Mouse (Mus musculus): ENCODE data around the gene Evi2a. TPM values are rescaled to one million over a fixed set of nuclear protein-coding genes. Genes with fewer than 3 reads are reported as not detected.

The Evi2a gene
- total and polyA plus RNA-seq, 2 experiments from 2014 or later, result 2.0 to 2.5 TPM

DNA sequence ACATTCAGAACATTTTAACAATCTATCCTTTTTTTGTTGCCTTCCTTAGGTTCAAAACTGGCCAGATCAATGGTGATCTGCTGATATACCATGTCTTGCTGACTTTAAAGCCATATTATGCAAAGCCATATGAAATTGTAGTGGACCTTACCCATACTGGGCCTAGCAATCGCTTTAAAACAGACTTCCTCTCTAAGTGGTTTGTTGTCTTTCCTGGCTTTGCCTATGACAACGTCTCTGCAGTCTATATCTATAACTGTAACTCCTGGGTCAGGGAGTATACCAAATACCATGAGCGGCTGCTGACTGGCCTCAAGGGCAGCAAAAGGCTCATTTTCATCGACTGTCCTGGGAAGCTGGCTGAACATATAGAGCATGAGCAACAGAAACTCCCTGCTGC, 5.1 kb upstream of the Evi2a start:
- Histone ChIP-seq H3K9ac (replicated peaks; ENCODE audit: low read depth, low read length) (no peak overlapping the region), H3K4me2 (ENCODE audit: low read depth, low read length) (no peak overlapping the region), H3K4me3 (ENCODE audit: low read depth, low read length) (no peak overlapping the region), H3K36me3 (replicated peaks; ENCODE audit: control insufficient read depth, insufficient read depth, low read length) (peaks cover 38% of the 10 kb centered on the region), H3K27ac (ENCODE audit: low read depth) (no peak overlapping the region), H3K9me3 (replicated peaks; ENCODE audit: control insufficient read depth, low read length) (no peaks in the 10 kb centered on the region), H3K4me1 (ENCODE audit: control insufficient read depth, insufficient read depth) (peaks cover 13% of the 10 kb centered on the region), H3K27me3 (ENCODE audit: control insufficient read depth, insufficient read depth, low read length) (no peaks in the 10 kb centered on the region)
- ATAC-seq (ENCODE audit: insufficient read depth, low read depth) (no peak), DNase-seq (ENCODE audit: low spot score) (no peak)
- WGBS, result 79% methylated on average over 4 of the region's 4 CpGs
- TF ChIP-seq EP300 (IDR thresholded peaks at IDR 0.05; ENCODE audit: low read depth), result no peak
- no peak for TF ChIP-seq CTCF (IDR thresholded peaks at IDR 0.05; ENCODE audit: low read depth)

- Histone ChIP-seq H3K4me2 (ENCODE audit: low read depth, low read length) (no peak overlapping the region), H3K36me3 (replicated peaks; ENCODE audit: control insufficient read depth, insufficient read depth, low read length) (peaks cover 32% of the 10 kb centered on the region), H3K4me1 (ENCODE audit: control insufficient read depth, insufficient read depth) (peaks cover 13% of the 10 kb centered on the region), H3K9ac (replicated peaks; ENCODE audit: low read depth, low read length) (no peak overlapping the region), H3K4me3 (ENCODE audit: low read depth, low read length) (no peak overlapping the region), H3K9me3 (replicated peaks; ENCODE audit: control insufficient read depth, low read length) (no peaks in the 10 kb centered on the region), H3K27me3 (ENCODE audit: control insufficient read depth, insufficient read depth, low read length) (no peaks in the 10 kb centered on the region), H3K27ac (ENCODE audit: low read depth) (peak overlapping the region; percentile 38; the same call in 1 of the 2 replicates)
- no peak for TF ChIP-seq EP300 (IDR thresholded peaks at IDR 0.05; ENCODE audit: low read depth)
- no peak for TF ChIP-seq CTCF (IDR thresholded peaks at IDR 0.05; ENCODE audit: low read depth)
- DNase-seq (ENCODE audit: low spot score) (peak; percentile 78), ATAC-seq (ENCODE audit: insufficient read depth, low read depth) (peak; percentile 71)
- WGBS, result 64% methylated on average over 8 of the region's 8 CpGs
These were observed 3.7 kb upstream of the Evi2a start for GRCm38 (mm10) chr11:79533950-79534690.

- no peaks in the 10 kb centered on the region for H3K9me3 ChIP-seq (replicated peaks; ENCODE audit: control insufficient read depth, low read length)
- peak; percentile 69 for ATAC-seq (ENCODE audit: insufficient read depth, low read depth)
- H3K36me3 ChIP-seq (replicated peaks; ENCODE audit: control insufficient read depth, insufficient read depth, low read length), result peaks cover 31% of the 10 kb centered on the region
- DNase-seq (ENCODE audit: low spot score), result peak; percentile 20
- H3K4me2 ChIP-seq (ENCODE audit: low read depth, low read length), result no peak overlapping the region
- no peak overlapping the region for H3K9ac ChIP-seq (replicated peaks; ENCODE audit: low read depth, low read length)
- H3K27ac ChIP-seq (ENCODE audit: low read depth), result no peak overlapping the region; the same call in 1 of the 2 replicates
- WGBS, result 33% methylated on average over 6 of the region's 6 CpGs
- no peak overlapping the region for H3K4me3 ChIP-seq (ENCODE audit: low read depth, low read length)
- no peak; the same call in 1 of the 2 replicates for TF ChIP-seq CTCF (IDR thresholded peaks at IDR 0.05; ENCODE audit: low read depth)
- TF ChIP-seq EP300 (IDR thresholded peaks at IDR 0.05; ENCODE audit: low read depth), result no peak
- H3K27me3 ChIP-seq (ENCODE audit: control insufficient read depth, insufficient read depth, low read length), result no peaks in the 10 kb centered on the region
- H3K4me1 ChIP-seq (ENCODE audit: control insufficient read depth, insufficient read depth), result peaks cover 13% of the 10 kb centered on the region
These were observed 2.9 kb upstream of the Evi2a start for GRCm38 (mm10) chr11:79533311-79533710.

- peaks cover 23% of the 10 kb centered on the region for H3K4me1 ChIP-seq (ENCODE audit: control insufficient read depth, insufficient read depth)
- no peak overlapping the region for H3K4me3 ChIP-seq (ENCODE audit: low read depth, low read length)
- 90% methylated on average over 4 of the region's 4 CpGs for WGBS
- no peak overlapping the region for H3K27ac ChIP-seq (ENCODE audit: low read depth)
- no peaks in the 10 kb centered on the region for H3K9me3 ChIP-seq (replicated peaks; ENCODE audit: control insufficient read depth, low read length)
- ATAC-seq (ENCODE audit: insufficient read depth, low read depth), result no peak
- DNase-seq (ENCODE audit: low spot score), result no peak
- no peaks in the 10 kb centered on the region for H3K27me3 ChIP-seq (ENCODE audit: control insufficient read depth, insufficient read depth, low read length)
- H3K9ac ChIP-seq (replicated peaks; ENCODE audit: low read depth, low read length), result no peak overlapping the region
- H3K36me3 ChIP-seq (replicated peaks; ENCODE audit: control insufficient read depth, insufficient read depth, low read length), result peaks cover 14% of the 10 kb centered on the region; the same call in 1 of the 2 replicates
- TF ChIP-seq CTCF (IDR thresholded peaks at IDR 0.05; ENCODE audit: low read depth) (no peak), EP300 (IDR thresholded peaks at IDR 0.05; ENCODE audit: low read depth) (no peak)
- H3K4me2 ChIP-seq (ENCODE audit: low read depth, low read length), result no peak overlapping the region
These were observed 1.1 kb upstream of the Evi2a start for GRCm38 (mm10) chr11:79531485-79531884.

- ATAC-seq (ENCODE audit: insufficient read depth, low read depth), result no peak
- DNase-seq (ENCODE audit: low spot score), result no peak
- Histone ChIP-seq H3K4me3 (ENCODE audit: low read depth, low read length) (no peak overlapping the region), H3K4me1 (ENCODE audit: control insufficient read depth, insufficient read depth) (peaks cover 23% of the 10 kb centered on the region), H3K9me3 (replicated peaks; ENCODE audit: control insufficient read depth, low read length) (no peaks in the 10 kb centered on the region), H3K27me3 (ENCODE audit: control insufficient read depth, insufficient read depth, low read length) (no peaks in the 10 kb centered on the region), H3K9ac (replicated peaks; ENCODE audit: low read depth, low read length) (no peak overlapping the region), H3K27ac (ENCODE audit: low read depth) (no peak overlapping the region), H3K4me2 (ENCODE audit: low read depth, low read length) (no peak overlapping the region), H3K36me3 (replicated peaks; ENCODE audit: control insufficient read depth, insufficient read depth, low read length) (peaks cover 9% of the 10 kb centered on the region; the same call in 1 of the 2 replicates)
- 87% methylated on average over 11 of the region's 11 CpGs for WGBS
- TF ChIP-seq CTCF (IDR thresholded peaks at IDR 0.05; ENCODE audit: low read depth) (no peak), EP300 (IDR thresholded peaks at IDR 0.05; ENCODE audit: low read depth) (no peak)
These were observed 365 bp upstream of the Evi2a start for GRCm38 (mm10) chr11:79530774-79531173.

Measured in heart, postnatal 0 days (tissue).